Comparison of ENCODE assay signal across 9 mouse cellular contexts in the genomic region with DNA sequence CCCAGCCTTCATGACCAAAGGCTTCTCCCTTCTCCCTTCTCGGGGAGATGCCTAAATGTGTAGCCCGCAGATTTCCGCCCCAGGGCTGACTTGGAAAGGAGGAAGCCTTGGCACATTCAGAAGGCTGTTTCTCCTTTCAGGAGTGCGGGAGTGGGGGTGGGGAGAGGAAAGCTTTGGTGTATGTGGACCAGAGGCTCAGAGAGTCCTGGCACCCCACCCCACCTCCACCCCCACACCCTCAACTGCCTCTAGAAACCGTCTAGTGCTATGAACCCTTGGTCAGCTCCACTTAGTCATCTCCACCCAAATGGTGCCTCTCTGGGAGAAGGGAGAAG. TPM values are rescaled to one million over a fixed set of nuclear protein-coding genes. Genes with fewer than 3 reads are reported as not detected.
DNase-seq lines count a peak whose midpoint lies in the region; ATAC-seq and TF ChIP-seq lines count a peak whose summit lies in the region.
"Had no signal": no experiment of that assay in that cellular context is flagged by ENCODE, and none has a peak within 500 bp of the region (broad histone marks: within the 10 kb centered on the region; RNA-seq: fewer than 3 reads in every experiment).

No protein-coding gene starts in this region.

- no peaks in the 10 kb centered on the region for H3K9me3 ChIP-seq in intestine, postnatal 0 days (ENCODE audit: control insufficient read depth)
- H3K9me3 ChIP-seq in midbrain, embryonic 15.5 days = no peaks in the 10 kb centered on the region

- WGBS in intestine, postnatal 0 days = 23% methylated on average over 5 of the region's 5 CpGs
- WGBS in midbrain, embryonic 15.5 days = 18% methylated on average over 5 of the region's 5 CpGs

- peak overlapping the region; percentile 86 for H3K4me2 ChIP-seq in intestine, postnatal 0 days (replicated peaks; ENCODE audit: low read depth)
- H3K4me2 ChIP-seq in midbrain, embryonic 15.5 days = peak overlapping the region; percentile 64

- DNase-seq in cerebellum, adult 9-10 months = no peak
- DNase-seq in right cerebral cortex, postnatal 14 days = peak; percentile 20
- DNase-seq in right cerebral cortex, postnatal 36 days (ENCODE audit: low spot score in 2 of 2) = no peak
- DNase-seq in layer of hippocampus, postnatal 14 days (ENCODE audit: low spot score in 2 of 2) = no peak
- no peak for DNase-seq in spleen, postnatal 4 days (ENCODE audit: low spot score in 2 of 2)

- peak overlapping the region; percentile 72; the same call in 1 of the 2 replicates for H3K9ac ChIP-seq in intestine, postnatal 0 days (ENCODE audit: low read depth, low read length)
- peak overlapping the region; percentile 83 for H3K9ac ChIP-seq in midbrain, embryonic 15.5 days

- peaks cover 6% of the 10 kb centered on the region; the same call in 1 of the 2 replicates for H3K27me3 ChIP-seq in intestine, postnatal 0 days (replicated peaks; ENCODE audit: control insufficient read depth, insufficient read depth, low read length)
- no peaks in the 10 kb centered on the region for H3K27me3 ChIP-seq in midbrain, embryonic 15.5 days (replicated peaks)

- no peak for TF ChIP-seq CTCF in intestine, postnatal 0 days (IDR thresholded peaks at IDR 0.05; ENCODE audit: low read depth)

- no peaks in the 10 kb centered on the region for H3K4me1 ChIP-seq in intestine, postnatal 0 days (replicated peaks; ENCODE audit: control insufficient read depth, insufficient read depth, low read length)
- H3K4me1 ChIP-seq in midbrain, embryonic 15.5 days = peaks cover 37% of the 10 kb centered on the region

- H3K4me3 ChIP-seq in intestine, postnatal 0 days (ENCODE audit: low read depth, low read length) = peak overlapping the region; percentile 65
- peak overlapping the region; percentile 77 for H3K4me3 ChIP-seq in midbrain, embryonic 15.5 days

- no peaks in the 10 kb centered on the region for H3K36me3 ChIP-seq in intestine, postnatal 0 days (ENCODE audit: control insufficient read depth, insufficient read depth)
- no peaks in the 10 kb centered on the region for H3K36me3 ChIP-seq in midbrain, embryonic 15.5 days (replicated peaks)

- ATAC-seq in cerebellum, adult (ENCODE audit: insufficient number of reproducible peaks, low FRiP score, low TSS enrichment) = peak; percentile 49
- ATAC-seq in intestine, postnatal 0 days = no peak
- peak; percentile 45 for ATAC-seq in midbrain, embryonic 15.5 days (replicated peaks)

- H3K27ac ChIP-seq in intestine, postnatal 0 days (ENCODE audit: low read depth, low read length) = no peak overlapping the region
- peak overlapping the region; percentile 87 for H3K27ac ChIP-seq in midbrain, embryonic 15.5 days

RNA-seq across cellular contexts. Expression of a gene that starts 0.4 kb away (rescaled TPM):
- polyA plus RNA-seq in intestine, postnatal 0 days (2015; fragmentation: Nextera tagmentation; extraction: Ambion mirVana) = 21.6 and 21.8 TPM in 2 replicates
- 101 and 103 TPM in 2 replicates for polyA plus RNA-seq in midbrain, embryonic 15.5 days (2015; fragmentation: Nextera tagmentation; extraction: Ambion mirVana)
- total RNA-seq in layer of hippocampus, postnatal 14 days (2021) = 10 to 100 TPM; 43.2 to 44.5 TPM
- polyA plus RNA-seq: erythroblast, embryonic 14.5 days had no signal
